Mouse (Mus musculus) stomach, postnatal 0 days (tissue): ENCODE data around the gene Creb3l2.

Source experiments
- CTCF ChIP-seq: IDR thresholded peaks from 2 replicates; pipeline ENCODE4 v1.5.1; 2016; ENCODE audit warnings: antibody characterized with exemption, low read depth, mild to moderate bottlenecking, moderate library complexity
- EP300 ChIP-seq: optimal IDR thresholded peaks from 2 replicates; pipeline ENCODE3; 2016; ENCODE audit warnings: antibody characterized with exemption

GRCm38 (mm10) chr6:37283336-37283735 is 158.6 kb downstream of the Creb3l2 start:
- TF ChIP-seq CTCF (no peak), EP300 (no peak)
